Mouse (Mus musculus) brain, embryonic 18.5 days (tissue): ENCODE data around the gene Myo6.

Experiments used
- DNase-seq: peaks from one replicate; pipeline ENCODE4 v3.0.0-alpha.2; 2012; ENCODE audit warnings: low read depth, low spot score

The Myo6 gene

DNA sequence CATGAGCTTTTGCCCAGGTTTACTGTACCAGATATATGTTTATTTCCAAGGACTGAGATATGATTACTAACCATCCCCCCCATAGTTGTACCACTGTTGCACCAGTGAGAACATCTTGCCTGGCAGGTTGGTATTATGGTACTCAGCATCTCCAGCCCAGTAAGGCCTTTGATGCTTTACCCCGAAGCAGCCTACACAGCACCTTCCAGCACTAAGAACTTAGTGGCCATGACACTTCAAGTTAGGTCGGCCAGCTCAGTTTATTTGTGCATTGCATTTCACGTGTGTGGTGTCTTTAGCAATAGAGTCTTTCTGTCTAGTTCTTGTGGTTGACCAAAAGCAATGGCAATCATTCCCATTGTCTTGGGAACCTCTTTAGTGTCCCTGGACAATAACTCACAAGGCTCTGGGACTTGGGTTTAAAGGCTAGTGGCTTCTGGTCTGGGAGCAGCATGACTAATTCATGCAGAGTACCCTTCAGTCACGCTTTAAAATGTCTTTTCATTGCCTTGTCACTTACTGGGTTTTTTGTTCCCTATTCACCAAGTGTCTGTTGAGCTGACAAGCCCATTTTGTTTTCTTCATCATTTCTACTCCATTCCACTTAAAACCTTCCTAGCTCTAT lies 69.1 kb downstream of the Myo6 start:
- DNase-seq: no peak

DNA sequence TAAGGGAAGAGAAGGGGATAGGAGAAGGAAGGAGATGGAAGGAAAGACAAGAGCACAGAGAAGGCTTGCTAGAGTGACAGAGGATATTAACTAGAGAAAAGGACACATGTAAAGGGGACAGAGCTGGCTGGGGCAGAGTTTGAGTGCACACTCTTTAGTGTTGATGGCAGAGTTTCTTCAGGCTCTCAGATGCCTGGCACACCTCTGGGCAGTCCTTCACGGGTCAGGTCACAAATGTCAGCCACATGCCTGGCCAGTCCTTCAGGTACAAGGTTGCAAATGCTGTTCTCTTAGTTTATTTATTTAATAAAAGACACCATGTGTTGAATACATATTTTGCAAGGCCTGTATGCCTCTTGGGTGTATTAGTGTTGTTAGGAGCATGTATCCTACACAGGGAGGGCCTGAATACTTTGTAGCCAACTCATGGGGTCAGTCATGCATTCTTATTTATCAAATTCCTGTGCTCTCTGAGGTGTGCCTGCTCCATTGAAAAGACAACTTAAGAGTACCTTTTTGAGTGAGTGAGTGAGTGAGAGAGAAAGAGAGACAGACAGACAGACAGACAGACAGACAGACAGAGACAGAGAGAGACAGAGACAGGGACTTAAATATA lies 72.5 kb downstream of the Myo6 start:
- no peak for DNase-seq

GRCm38 (mm10) chr9:80241719-80242118 lies 76.9 kb downstream of the Myo6 start:
- no peak for DNase-seq

GRCm38 (mm10) chr9:80252146-80252545 lies 87.3 kb downstream of the Myo6 start:
- no peak for DNase-seq

- DNase-seq: no peak
These were observed 88.4 kb downstream of the Myo6 start for GRCm38 (mm10) chr9:80253241-80253640.

DNA sequence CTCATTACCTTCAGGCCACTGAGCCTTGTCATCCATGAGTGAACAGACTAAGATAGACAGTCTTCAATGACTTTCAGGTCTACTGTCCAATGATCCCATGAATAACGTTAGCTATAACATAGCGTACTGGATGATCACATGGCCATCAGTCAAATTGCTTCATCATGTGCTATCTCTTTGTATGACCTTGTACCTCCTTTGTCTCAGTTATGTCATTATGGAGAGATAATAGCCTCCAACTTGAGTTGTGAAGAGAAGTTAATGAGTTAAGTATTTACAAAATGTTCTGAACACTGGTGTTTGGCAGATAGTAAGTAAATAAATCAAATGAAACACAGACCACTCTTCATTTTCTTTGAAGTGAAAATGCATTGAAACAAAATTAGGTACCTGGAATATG lies 91.7 kb downstream of the Myo6 start:
- no peak for DNase-seq

GRCm38 (mm10) chr9:80258396-80258795 lies 93.6 kb downstream of the Myo6 start:
- no peak for DNase-seq

- no peak for DNase-seq
These were observed 96.1 kb downstream of the Myo6 start for GRCm38 (mm10) chr9:80260905-80261304.

DNA sequence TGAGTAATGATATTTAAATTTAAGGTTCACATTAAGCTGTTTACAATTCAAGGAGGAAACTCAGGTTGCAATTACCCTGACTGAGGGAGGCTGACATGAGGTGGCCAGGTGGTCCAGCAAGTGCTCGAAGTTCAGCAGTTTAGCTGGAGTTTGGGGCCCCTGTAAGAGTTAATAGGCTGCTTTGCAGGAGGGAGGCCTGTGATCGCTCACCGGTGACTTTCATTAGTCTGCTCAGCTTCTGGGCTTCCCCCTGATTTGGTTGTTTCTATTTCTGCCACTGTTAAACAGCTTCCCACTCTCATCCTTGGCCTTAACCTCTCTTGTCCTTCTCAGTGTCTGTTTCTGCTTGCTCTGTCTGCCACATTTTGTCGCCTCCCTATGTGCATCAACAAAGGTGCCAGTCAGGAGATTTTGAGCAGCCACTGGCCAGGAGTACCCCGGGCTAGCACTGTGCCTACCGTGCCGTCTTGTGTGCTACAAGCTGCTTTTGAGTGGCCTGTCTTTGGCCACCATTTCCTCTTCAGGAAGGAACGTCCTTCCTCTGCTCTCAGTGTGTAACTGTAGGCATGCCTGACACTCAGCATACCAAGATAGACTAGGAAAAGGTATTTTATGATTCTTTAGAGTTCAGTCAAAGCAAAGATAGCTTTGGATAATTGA lies 97.7 kb downstream of the Myo6 start:
- no peak for DNase-seq

DNA sequence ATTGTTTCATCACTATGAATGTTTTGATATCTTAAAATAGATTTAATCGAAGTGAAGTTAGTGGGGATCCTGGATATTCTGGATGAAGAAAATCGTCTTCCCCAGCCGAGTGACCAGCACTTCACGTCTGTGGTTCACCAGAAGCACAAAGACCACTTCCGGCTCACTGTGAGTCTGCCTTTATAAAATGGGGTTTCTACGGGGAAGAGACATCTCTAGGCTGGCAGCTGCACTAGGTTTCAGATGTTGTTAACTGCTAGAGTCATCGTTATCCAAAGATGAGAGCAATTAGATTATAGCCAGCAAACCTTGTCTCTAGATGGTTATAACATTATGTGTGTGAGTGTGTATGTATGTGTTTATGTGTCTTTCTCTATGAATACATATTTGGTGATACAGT lies 101.3 kb downstream of the Myo6 start:
- no peak for DNase-seq

DNA sequence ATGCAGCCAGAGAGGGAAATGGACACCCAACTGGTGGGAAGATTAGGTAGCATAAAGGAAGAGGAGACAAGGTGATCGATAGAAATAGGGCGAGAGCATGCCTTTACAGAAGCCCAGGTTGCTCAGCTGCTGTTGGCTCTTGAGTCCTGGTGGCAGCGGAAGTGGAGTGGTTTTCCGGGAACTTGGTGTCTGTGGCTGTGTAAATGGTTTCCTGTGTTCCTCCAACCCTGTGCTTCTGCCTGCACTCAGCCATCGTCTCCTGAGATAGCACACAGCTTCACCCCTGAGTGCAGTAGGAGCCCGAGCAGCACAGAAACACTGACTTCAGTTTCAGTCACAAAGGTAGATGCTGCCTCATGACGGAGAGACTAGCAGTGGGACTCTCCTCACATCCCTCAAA lies 101.7 kb downstream of the Myo6 start:
- DNase-seq: no peak

DNA sequence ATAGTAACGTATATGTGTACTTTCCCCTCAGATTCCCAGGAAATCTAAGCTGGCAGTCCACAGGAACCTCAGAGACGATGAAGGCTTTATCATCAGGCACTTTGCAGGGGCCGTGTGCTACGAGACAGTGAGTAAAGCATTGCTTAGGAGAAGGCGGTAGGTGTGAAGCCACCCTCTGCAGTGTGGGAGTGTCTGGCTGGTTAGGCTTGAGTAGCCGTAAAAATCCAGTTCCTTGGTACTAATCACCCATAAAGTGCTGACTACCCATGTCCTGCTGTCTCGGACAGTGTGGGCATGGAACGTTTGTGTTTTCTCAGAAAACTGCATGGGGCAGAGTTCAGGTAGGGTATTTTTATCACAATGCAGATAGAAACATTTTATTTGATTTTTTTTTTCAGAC lies 104.8 kb downstream of the Myo6 start:
- no peak for DNase-seq

DNA sequence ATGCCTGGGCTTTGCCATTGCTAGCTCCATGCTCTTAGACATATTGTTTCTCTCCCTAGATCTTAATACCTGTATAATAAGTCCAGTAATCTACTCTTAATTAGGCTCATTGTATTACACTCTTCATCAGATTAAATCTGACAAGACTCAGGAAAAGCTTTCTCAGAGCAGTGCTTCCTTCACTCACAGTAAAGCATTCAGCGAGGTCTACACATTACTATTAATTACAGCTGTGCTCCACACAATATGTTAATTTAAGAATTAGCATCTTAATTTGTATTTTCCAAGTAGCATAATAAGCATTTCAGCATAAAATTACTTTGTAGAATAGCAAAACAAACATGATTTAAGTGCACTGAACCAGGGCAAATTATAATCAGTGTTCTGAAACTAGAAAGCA lies 108.1 kb downstream of the Myo6 start:
- no peak for DNase-seq

DNA sequence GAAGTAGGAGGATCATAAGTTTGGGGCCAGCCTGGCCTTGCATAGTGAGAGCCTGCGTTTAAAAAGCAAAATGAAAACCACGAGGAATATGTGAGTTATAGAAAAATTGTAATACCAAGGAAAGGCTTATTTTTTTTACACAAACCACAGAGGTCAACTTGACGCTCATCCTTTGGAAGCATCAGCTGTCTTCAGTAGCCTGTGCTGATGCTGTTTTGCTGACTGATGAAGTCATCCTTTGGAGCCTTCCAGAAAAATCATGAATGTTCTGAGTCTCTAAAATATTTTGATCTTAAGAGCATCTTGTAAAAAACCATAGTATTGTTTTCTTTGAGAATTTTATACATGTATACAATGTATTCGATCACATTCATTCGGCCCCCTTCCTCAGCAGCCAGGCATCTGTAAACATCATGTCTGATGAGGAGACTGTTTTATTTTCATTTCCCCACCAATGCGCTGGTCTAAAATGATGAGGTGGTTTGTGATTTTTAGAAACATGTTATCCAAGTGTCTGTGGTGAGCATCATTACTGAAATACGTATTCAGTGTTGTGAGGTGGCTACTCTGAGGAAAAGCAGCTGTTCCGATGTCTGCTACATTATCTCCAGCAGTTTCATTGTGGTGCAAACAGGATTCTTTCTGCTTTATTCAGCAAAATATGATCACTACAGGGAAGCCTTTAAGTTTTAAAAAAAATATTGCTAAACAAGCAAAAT lies 110.4 kb downstream of the Myo6 start:
- no peak for DNase-seq

- DNase-seq: no peak
These were observed 110.9 kb downstream of the Myo6 start for GRCm38 (mm10) chr9:80275772-80276134.

- no peak for DNase-seq
These were observed 112.3 kb downstream of the Myo6 start for GRCm38 (mm10) chr9:80277157-80277556.

DNA sequence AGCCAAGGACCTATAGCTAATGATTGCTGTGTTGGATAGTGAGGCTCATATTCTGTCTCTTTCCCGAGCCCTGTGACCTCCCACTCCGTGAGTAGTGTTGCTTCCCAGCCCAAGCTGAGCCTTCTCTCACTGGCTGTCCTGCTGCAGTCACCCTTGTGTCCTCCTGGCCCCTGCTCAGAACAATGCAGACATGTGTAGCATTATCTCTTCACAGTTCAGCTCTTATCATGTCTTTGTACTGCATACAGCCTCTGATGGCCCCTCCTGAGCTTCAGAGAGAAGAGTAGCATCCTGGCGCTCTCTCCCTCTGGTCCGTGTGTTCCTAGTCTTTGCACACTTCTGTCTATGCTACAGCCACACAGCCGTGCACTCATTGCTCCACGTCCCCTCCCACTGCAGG lies 112.9 kb downstream of the Myo6 start:
- no peak for DNase-seq

- no peak for DNase-seq
These were observed 115.9 kb downstream of the Myo6 start for GRCm38 (mm10) chr9:80280724-80281123.

- DNase-seq: no peak
These were observed 117.6 kb downstream of the Myo6 start for GRCm38 (mm10) chr9:80282426-80282825.

GRCm38 (mm10) chr9:80284539-80285174 lies 119.8 kb downstream of the Myo6 start:
- no peak for DNase-seq

- no peak for DNase-seq
These were observed 122.0 kb downstream of the Myo6 start for GRCm38 (mm10) chr9:80286845-80287244.

DNA sequence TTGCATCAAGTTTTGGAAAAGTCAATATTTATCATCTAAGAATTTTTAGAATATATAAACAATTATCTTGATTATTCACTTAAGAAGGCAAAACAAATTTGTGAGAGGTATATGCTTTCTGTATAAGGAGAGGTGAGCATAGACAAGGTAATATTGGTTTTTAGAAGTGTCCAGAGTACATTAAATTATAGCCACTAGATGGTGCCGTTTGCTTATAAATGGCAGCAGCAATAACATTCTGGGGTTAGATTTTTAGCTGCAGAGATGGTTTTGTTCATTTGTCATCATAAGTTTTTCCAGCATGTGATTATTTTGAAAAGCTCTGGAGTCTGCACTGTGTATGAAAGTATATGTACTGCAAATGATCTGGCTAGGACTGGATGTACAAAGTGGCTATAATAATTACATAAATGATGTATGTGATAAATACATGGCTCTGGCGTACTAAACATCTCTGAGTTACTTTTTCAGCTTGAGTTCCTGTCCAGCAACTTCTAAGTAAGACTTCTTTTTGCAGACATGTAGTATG lies 128.3 kb downstream of the Myo6 start:
- DNase-seq: no peak
